Mouse (Mus musculus) neural tube, embryonic 12.5 days (tissue): ENCODE results near the gene Pzp. TPM values are rescaled to one million over a fixed set of nuclear protein-coding genes. Genes with fewer than 3 reads are reported as not detected.

Experiments
- ATAC-seq: fragments of 200-750 bp; cut with Nextera tagmentation; 2 replicates; pipeline ENCODE4 v1.8.0; 2017; ENCODE audit warnings: low read depth, mild to moderate bottlenecking, moderate TSS enrichment, moderate library complexity; ENCODE audit not compliant: low FRiP score
- H3K27ac ChIP-seq: fragments of 300-500 bp; sonication (generic); 2 replicates; pipeline ENCODE4 v1.5.1; 2016
- H3K27me3 ChIP-seq: fragments of 300-500 bp; sonication (generic); replicated peaks from 2 replicates; pipeline ENCODE4 v1.6.1; 2016; ENCODE audit warnings: mild to moderate bottlenecking
- H3K36me3 ChIP-seq: fragments of 300-500 bp; sonication (generic); 2 replicates; pipeline ENCODE4 v1.6.1; 2016; ENCODE audit warnings: mild to moderate bottlenecking
- H3K4me1 ChIP-seq: fragments of 300-500 bp; sonication (generic); 2 replicates; pipeline ENCODE4 v1.6.1; 2016
- H3K4me2 ChIP-seq: fragments of 300-500 bp; sonication (generic); replicated peaks from 2 replicates; pipeline ENCODE4 v1.6.1; 2016; ENCODE audit warnings: mild to moderate bottlenecking
- H3K4me3 ChIP-seq: fragments of 300-500 bp; sonication (generic); 2 replicates; pipeline ENCODE4 v1.5.1; 2016
- H3K9ac ChIP-seq: fragments of 300-500 bp; sonication (generic); 2 replicates; pipeline ENCODE4 v1.6.1; 2016; ENCODE audit warnings: mild to moderate bottlenecking
- H3K9me3 ChIP-seq: fragments of 300-500 bp; sonication (generic); 2 replicates; pipeline ENCODE4 v1.6.1; 2016; ENCODE audit warnings: mild to moderate bottlenecking
- WGBS: fragments of 180-500 bp; shearing (Covaris S2); methylation state at CpG from one replicate; pipeline ENCODE4 v1.1.7; 2016; 5-methylcytosine and 5-hydroxymethylcytosine counted together
- polyA plus RNA-seq: library from polyadenylated mRNA; unstranded; fragments of >200 nt; fragmentation: Nextera tagmentation; extraction: Ambion mirVana; gene quantifications from 2 replicates; pipeline ENCODE4 v1.2.1, GENCODE M21; 2016

Gene Pzp
- polyA plus RNA-seq, 1 experiment from 2014 or later, result not detected

DNA sequence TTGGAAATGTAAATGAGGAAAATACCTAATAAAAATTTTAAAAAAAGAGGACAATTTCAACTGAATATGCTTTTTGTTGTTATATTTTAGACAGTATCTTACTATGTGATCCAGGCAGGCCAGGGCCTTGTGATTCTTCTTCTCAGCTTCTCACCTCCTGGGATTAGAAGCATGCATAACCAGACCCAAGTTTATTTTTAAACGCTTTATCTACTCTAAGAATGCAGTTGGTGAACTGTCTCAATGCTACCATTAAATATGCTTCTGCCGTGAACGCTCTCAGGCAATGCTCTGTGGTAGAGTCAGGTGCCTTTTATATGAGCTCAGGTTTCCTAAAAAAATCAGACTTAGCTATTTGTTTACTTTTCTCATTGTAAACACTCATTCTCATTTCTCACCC is 3.2 kb downstream of the Pzp start:
- no peaks in the 10 kb centered on the region for H3K36me3 ChIP-seq
- WGBS, result 94% methylated on average over 3 of the region's 3 CpGs
- no peak overlapping the region for H3K9ac ChIP-seq
- H3K4me1 ChIP-seq, result no peaks in the 10 kb centered on the region
- ATAC-seq, result no peak
- H3K4me2 ChIP-seq, result no peak overlapping the region
- H3K27me3 ChIP-seq, result no peaks in the 10 kb centered on the region
- H3K9me3 ChIP-seq, result 0 out of 2 replicates have a peak, but pooled peaks cover 3% of the 10 kb centered on the region
- H3K27ac ChIP-seq, result no peak overlapping the region
- H3K4me3 ChIP-seq, result no peak overlapping the region

DNA sequence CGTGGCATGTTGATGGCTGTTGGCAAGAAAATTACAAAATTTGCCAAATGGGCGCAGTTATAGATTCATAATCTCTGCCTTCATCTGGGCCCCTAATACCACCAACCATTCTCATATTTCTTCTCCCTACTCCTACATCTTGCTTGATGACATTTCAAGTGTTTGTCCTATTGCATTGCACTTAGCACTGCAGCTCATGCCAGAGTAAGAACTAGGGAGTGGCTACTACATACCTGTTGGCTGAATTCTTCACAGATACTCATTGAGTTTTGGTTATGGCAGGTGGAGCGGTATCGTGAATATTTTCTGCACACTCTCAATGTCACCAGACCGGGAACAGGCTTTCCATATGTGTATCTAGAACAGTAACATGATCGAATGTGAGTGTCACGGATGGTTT is 7.4 kb downstream of the Pzp start:
- no peak for ATAC-seq
- H3K4me2 ChIP-seq, result no peak overlapping the region
- no peaks in the 10 kb centered on the region for H3K9me3 ChIP-seq
- no peak overlapping the region for H3K9ac ChIP-seq
- 94% methylated on average over 7 of the region's 7 CpGs for WGBS
- no peaks in the 10 kb centered on the region for H3K4me1 ChIP-seq
- no peaks in the 10 kb centered on the region for H3K36me3 ChIP-seq
- no peak overlapping the region for H3K27ac ChIP-seq
- H3K4me3 ChIP-seq, result no peak overlapping the region
- H3K27me3 ChIP-seq, result no peaks in the 10 kb centered on the region

DNA sequence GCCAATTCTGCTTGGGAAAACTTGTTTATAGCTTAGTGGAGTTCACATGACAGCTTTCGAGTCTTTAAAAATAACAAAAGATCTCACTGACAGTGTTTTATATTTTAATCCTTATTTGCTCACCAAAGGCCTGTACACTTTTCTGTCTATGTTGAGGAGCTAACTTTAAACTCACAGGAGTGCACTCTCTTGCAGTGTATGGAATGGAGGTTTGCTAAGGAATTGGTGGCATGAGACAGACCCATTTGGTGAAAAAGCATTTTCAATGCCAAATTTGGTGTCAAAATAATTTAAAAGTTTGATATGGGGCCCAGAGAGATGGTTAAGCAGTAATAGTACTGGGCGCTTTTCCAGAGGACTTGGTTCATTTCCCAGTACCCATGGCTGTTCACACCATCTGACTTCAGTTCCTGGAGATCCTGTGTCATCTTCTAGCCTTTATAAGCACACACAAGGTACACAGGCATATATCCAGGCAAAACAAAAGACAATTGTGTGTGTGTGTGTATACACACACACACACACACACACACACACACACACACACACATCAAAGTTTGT is 20.8 kb downstream of the Pzp start:
- no peak overlapping the region for H3K4me3 ChIP-seq
- no peaks in the 10 kb centered on the region for H3K4me1 ChIP-seq
- no peak overlapping the region for H3K4me2 ChIP-seq
- no peaks in the 10 kb centered on the region for H3K36me3 ChIP-seq
- WGBS, result 91% methylated on average over 2 of the region's 2 CpGs
- H3K9me3 ChIP-seq, result no peaks in the 10 kb centered on the region
- H3K27me3 ChIP-seq, result no peaks in the 10 kb centered on the region
- no peak overlapping the region for H3K27ac ChIP-seq
- ATAC-seq, result no peak
- H3K9ac ChIP-seq, result no peak overlapping the region

DNA sequence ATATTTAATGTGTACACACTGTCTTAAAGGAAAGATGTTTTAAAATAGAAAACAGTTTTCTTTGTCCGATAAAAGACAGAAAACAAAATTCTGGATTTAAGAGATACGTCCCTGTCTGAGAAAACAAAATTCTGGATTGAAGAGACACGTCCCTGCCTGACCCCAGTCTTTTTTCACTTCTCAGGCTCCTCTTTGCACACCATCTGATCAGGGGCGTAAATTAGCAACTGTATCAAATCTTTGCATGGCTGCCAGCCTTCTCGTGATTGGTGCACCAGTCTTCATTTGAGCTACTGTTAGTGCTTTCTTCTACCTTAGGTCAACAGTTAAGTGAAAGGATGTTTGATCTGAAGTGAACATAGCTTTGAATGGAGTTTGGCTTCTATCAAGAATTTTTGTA is 21.8 kb downstream of the Pzp start:
- no peak overlapping the region for H3K9ac ChIP-seq
- no peaks in the 10 kb centered on the region for H3K9me3 ChIP-seq
- H3K27me3 ChIP-seq, result no peaks in the 10 kb centered on the region
- no peak overlapping the region for H3K4me3 ChIP-seq
- H3K27ac ChIP-seq, result no peak overlapping the region
- H3K4me2 ChIP-seq, result no peak overlapping the region
- no peak for ATAC-seq
- H3K4me1 ChIP-seq, result no peaks in the 10 kb centered on the region
- H3K36me3 ChIP-seq, result no peaks in the 10 kb centered on the region
- 83% methylated on average over 5 of the region's 5 CpGs for WGBS

DNA sequence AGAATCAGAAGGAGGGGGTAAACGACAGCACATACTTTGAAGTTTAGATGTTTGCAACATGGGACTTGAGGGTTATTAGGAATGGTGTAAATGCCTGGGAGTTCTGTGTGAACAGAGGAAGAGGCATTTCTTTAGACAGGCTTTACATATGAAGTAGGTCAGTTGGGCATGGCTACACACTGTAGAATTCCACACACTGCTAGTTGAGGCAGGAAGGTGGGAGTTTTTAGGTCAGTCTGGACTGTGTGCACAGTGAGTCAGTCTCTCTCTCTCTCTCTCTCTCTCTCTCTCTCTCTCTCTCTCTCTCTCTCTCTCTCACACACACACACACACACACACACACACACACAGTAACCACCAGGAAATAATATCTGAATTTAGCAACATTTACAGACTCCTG is 31.2 kb downstream of the Pzp start:
- whole genome bisulfite sequencing, result 77% methylated on average over 1 of the region's 1 CpGs
- Histone ChIP-seq H3K4me2 (no peak overlapping the region), H3K27me3 (no peaks in the 10 kb centered on the region), H3K9ac (no peak overlapping the region), H3K9me3 (no peaks in the 10 kb centered on the region), H3K27ac (no peak overlapping the region), H3K4me3 (no peak overlapping the region), H3K36me3 (no peaks in the 10 kb centered on the region), H3K4me1 (no peaks in the 10 kb centered on the region)
- no peak for ATAC-seq

DNA sequence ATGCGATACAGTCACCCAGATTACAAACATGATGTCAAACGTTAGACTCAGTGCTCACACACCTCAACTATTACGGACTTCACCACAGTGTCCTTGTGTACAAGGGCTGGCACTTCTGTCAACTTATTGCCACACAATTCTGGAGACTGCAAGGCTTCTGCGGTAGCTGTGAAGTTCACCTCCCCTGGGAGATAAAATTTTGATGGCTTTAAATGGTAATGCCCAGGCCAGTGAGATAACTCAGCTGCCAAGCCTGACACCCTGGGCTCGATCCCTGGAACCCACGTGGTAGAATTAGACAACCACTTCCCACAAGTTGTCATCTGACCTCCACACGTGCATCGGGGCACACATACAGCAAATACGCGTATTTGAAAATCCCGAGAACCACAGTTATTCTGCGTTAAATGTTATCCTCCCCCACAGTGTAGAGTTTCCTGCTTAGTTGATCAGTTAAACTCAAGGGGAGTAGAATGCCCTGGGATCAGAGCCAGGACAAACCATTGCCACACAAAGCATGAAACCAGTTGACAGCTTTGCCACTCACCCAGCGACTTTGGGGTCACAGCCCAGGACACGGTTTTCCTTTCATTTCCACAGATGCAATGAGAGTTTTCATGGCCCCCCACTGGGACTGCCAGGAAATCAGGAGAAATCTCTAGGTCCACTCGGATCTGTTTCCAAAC is 31.7 kb downstream of the Pzp start:
- Histone ChIP-seq H3K4me2 (no peak overlapping the region), H3K4me3 (no peak overlapping the region), H3K4me1 (no peaks in the 10 kb centered on the region), H3K36me3 (no peaks in the 10 kb centered on the region), H3K27me3 (no peaks in the 10 kb centered on the region), H3K27ac (no peak overlapping the region), H3K9me3 (no peaks in the 10 kb centered on the region), H3K9ac (no peak overlapping the region)
- 79% methylated on average over 15 of the region's 15 CpGs for WGBS
- no peak for ATAC-seq

DNA sequence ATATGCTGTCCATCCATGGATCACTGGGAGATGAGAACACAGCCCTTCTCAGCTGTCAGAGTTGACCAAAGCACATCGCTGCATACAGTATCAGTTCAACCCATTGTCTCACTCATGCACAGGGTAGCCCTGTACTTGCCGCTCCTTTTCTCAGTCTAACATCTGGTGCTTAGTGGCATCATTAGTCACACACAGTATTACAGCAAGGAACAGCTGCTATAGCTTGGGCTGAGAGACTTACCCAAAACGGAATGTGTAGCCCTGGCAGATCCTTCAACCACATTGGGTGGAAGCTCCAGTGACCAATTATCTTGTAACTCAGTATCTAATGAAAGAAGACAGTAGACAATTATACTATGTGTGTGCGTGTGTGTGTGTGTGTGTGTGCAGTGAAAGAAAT is 34.6 kb downstream of the Pzp start:
- 82% methylated on average over 4 of the region's 4 CpGs for WGBS
- Histone ChIP-seq H3K27me3 (no peaks in the 10 kb centered on the region), H3K4me3 (no peak overlapping the region), H3K4me2 (no peak overlapping the region), H3K36me3 (no peaks in the 10 kb centered on the region), H3K9ac (no peak overlapping the region), H3K9me3 (no peaks in the 10 kb centered on the region), H3K27ac (no peak overlapping the region), H3K4me1 (no peaks in the 10 kb centered on the region)
- no peak for ATAC-seq

DNA sequence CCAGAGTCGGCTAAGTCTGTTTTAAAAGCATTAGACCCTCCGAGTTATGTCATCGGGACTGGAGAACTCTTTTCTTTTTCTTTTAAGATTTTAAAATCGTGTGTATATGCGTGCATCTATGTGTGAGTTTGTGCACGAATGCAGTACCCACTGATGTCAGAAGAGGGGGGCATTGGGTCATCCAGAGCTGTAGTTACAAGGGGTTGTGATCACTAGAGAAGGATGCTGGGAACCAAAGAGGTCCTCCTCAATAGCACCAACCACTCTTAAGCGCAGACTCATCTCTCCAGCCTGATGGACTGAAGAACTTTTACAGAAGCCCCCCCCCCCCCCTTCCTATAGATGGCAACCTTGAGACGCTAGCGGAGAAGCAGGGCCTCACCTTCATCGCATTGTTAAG is 36.4 kb downstream of the Pzp start:
- ATAC-seq, result no peak
- Histone ChIP-seq H3K27ac (no peak overlapping the region), H3K27me3 (no peaks in the 10 kb centered on the region), H3K36me3 (no peaks in the 10 kb centered on the region), H3K9me3 (no peaks in the 10 kb centered on the region), H3K4me1 (no peaks in the 10 kb centered on the region), H3K9ac (no peak overlapping the region), H3K4me3 (no peak overlapping the region), H3K4me2 (no peak overlapping the region)
- 90% methylated on average over 10 of the region's 10 CpGs for WGBS

DNA sequence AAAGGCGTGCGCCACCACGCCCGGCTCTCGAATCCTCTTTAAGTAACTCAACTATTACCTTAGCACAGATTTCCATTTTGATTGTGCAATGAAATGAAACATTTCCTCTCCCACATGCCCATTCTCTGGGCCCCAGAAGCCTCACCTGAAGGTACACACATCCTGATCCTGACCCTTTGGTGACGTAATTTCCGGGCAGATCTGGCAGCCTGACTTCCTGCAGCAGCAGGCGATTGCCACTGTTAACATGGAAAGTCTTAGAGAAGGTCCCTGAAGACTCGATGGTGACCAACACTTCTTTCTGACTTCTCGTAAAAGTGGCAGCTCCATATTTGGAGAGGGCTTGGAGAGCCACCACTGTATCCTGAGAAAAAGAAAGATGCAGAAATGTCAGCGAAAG is 38.8 kb downstream of the Pzp start:
- no peak overlapping the region for H3K4me3 ChIP-seq
- no peaks in the 10 kb centered on the region for H3K27me3 ChIP-seq
- no peak for ATAC-seq
- no peak overlapping the region for H3K4me2 ChIP-seq
- no peaks in the 10 kb centered on the region for H3K9me3 ChIP-seq
- no peak overlapping the region for H3K9ac ChIP-seq
- no peaks in the 10 kb centered on the region for H3K4me1 ChIP-seq
- no peaks in the 10 kb centered on the region for H3K36me3 ChIP-seq
- WGBS, result 93% methylated on average over 11 of the region's 11 CpGs
- H3K27ac ChIP-seq, result no peak overlapping the region

DNA sequence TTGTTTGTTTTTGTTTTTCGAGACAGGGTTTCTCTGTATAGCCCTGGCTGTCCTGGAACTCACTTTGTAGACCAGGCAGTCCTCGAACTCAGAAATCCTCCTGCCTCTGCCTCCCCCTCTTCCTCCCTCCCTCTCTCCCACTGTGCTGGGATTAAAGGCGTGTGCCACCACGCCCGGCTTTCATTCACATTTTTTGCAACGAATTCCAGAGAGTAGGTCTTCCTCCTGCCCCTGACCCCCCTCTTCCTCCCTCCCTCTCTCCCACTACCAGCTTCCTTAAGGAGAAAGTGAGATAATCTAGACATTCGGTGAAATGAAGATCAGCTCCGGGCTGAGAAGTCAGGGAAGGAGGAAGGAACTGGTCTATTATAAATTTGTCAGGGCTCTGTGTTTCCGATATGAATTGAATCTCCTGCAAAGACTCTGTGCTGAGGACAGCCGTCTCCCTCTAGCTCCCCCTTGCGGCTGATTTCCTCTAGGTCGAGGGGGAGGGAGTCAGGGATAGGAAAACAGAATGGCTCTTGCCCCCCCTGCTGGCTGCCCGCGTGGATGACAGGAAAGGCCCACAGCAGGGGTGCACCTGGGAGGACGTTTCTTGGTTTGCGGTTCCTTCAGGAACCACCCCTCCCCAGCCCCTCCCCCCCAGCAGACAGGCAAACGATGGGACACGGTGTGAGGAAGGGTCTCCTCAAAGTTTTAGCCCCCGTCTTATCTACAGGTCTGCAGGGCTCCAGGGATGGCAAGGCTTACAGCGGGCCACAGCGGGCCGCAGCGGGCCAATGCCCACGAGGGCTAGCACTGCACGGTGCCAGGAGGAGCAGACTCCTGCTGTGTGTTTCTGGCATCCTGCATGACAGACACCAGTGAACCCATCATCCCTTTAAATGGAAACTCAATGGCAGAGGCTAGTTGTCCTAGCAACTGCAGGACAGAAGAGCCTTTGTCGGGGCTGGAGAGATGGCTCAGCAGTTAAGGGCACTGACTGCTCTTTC is 46.8 kb downstream of the Pzp start:
- 22% methylated on average over 26 of the region's 26 CpGs for WGBS
- Histone ChIP-seq H3K27me3 (no peaks in the 10 kb centered on the region), H3K4me3 (no peak overlapping the region), H3K4me2 (peak overlapping the region; percentile 42), H3K36me3 (no peaks in the 10 kb centered on the region), H3K4me1 (no peaks in the 10 kb centered on the region), H3K9ac (no peak overlapping the region), H3K9me3 (no peaks in the 10 kb centered on the region), H3K27ac (no peak overlapping the region)
- peak; percentile 89 for ATAC-seq

DNA sequence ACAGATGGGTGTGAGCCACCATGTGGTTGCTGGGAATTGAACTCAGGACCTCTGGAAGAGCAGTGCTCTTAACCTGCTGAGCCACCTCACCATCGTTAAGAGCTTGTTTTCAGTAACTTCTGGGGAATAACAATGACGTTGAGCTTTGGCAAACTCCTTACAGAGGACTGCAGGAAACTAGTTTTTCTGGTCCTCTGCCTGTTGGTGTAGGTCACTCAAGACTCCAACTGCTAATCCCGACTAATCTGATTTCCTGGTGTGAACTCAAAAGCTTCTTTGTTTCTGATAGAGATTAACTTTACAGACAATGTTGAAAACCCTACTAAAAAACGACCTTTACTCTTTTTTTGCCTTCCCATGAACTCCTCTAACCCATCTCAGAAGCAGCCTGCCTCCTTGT is 49.0 kb downstream of the Pzp start:
- H3K9ac ChIP-seq, result no peak overlapping the region
- no peak overlapping the region for H3K27ac ChIP-seq
- no peak overlapping the region for H3K4me2 ChIP-seq
- 34% methylated on average over 4 of the region's 4 CpGs for WGBS
- H3K4me1 ChIP-seq, result no peaks in the 10 kb centered on the region
- no peak overlapping the region for H3K4me3 ChIP-seq
- no peaks in the 10 kb centered on the region for H3K36me3 ChIP-seq
- no peaks in the 10 kb centered on the region for H3K9me3 ChIP-seq
- no peaks in the 10 kb centered on the region for H3K27me3 ChIP-seq
- ATAC-seq, result no peak

DNA sequence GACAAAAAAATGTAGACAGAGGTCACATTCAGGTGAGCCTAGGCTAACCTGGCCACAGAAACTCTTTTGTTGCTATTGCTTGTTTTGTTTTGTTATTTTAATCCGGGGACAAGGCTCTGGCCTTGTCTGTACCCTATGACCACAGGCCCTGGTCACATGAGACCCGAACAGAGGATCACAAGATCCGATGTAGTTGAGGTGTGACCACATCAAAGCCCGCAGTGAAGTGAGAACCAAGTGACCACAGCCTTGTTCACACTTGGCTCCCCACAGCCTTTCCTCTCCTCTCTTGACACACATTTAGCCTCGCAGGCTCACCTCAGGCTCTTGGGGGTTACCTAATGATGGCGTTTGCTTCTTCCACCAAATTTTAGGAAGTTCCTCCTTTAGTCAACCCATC is 52.4 kb downstream of the Pzp start:
- Histone ChIP-seq H3K27ac (no peak overlapping the region), H3K36me3 (no peaks in the 10 kb centered on the region), H3K27me3 (no peaks in the 10 kb centered on the region), H3K9me3 (no peaks in the 10 kb centered on the region), H3K9ac (no peak overlapping the region), H3K4me1 (no peaks in the 10 kb centered on the region), H3K4me2 (no peak overlapping the region), H3K4me3 (no peak overlapping the region)
- 90% methylated on average over 6 of the region's 6 CpGs for WGBS
- no peak for ATAC-seq
